Mouse (Mus musculus): ENCODE data around the gene Colgalt1. TPM values are rescaled to one million over a fixed set of nuclear protein-coding genes. Genes with fewer than 3 reads are reported as not detected.

Gene Colgalt1
- 107 and 112 TPM in 2 replicates for polyA plus RNA-seq (2014; fragmentation: Nextera tagmentation; extraction: Ambion mirVana)

- Histone ChIP-seq H3K4me1 (ENCODE audit: control insufficient read depth, insufficient read depth, low read length) (peaks cover 9% of the 10 kb centered on the region; the same call in 1 of the 2 replicates), H3K36me3 (ENCODE audit: control insufficient read depth, insufficient read depth, low read length) (peaks cover 29% of the 10 kb centered on the region), H3K9ac (ENCODE audit: low read depth, low read length) (peak within 1 kb of the TSS; percentile 89), H3K27me3 (replicated peaks; ENCODE audit: control insufficient read depth, insufficient read depth, low read length) (no peaks in the 10 kb centered on the region), H3K9me3 (ENCODE audit: control insufficient read depth, low read length) (no peaks in the 10 kb centered on the region), H3K27ac (replicated peaks; ENCODE audit: low read depth, low read length) (peak within 1 kb of the TSS; percentile 90), H3K4me3 (ENCODE audit: low read depth, low read length) (peak within 1 kb of the TSS; percentile 89), H3K4me2 (ENCODE audit: low read depth, low read length) (peak within 1 kb of the TSS; percentile 57)
- ATAC-seq (ENCODE audit: low read depth) = peak; percentile 100
- 0% methylated on average over 39 of the region's 82 CpGs for WGBS
- DNase-seq (ENCODE audit: low spot score) = peak; percentile 100
Measured at GRCm38 (mm10) chr8:71610822-71611651, at the start of gene Colgalt1. TSS of gene Colgalt1 (plus strand) at chr8:71610998.

DNA sequence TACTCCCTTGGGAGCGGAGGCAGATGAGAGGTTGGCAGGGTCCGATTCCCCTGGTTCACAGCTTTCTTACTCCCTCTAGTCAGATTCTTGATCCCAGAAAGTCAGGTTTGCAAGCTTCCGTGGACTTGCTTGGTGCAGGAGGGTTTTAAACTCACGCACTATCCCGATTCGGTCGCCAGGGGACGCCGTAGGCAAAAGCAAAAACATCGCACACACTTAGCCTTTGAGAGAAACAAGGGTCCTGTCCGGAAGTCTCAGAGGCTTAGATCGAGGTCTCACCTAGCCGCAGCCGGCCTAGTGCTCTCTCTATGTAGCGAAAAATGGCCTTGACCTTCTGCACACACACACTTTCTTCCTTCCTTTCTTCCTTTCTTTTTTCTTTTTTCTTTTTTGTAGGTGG is 49.4 kb upstream of the Colgalt1 start:
- no peaks in the 10 kb centered on the region for H3K4me1 ChIP-seq (ENCODE audit: control insufficient read depth, insufficient read depth, low read length)
- peaks cover 71% of the 10 kb centered on the region for H3K27me3 ChIP-seq (replicated peaks; ENCODE audit: control insufficient read depth, insufficient read depth, low read length)
- H3K9ac ChIP-seq (ENCODE audit: low read depth, low read length) = no peak overlapping the region
- no peak overlapping the region for H3K4me2 ChIP-seq (ENCODE audit: low read depth, low read length)
- DNase-seq (ENCODE audit: low spot score) (peak; percentile 72), ATAC-seq (ENCODE audit: low read depth) (peak; percentile 41; the same call in 1 of the 2 replicates)
- H3K9me3 ChIP-seq (ENCODE audit: control insufficient read depth, low read length) = no peaks in the 10 kb centered on the region
- 3% methylated on average over 15 of the region's 15 CpGs for WGBS
- H3K36me3 ChIP-seq (ENCODE audit: control insufficient read depth, insufficient read depth, low read length) = no peaks in the 10 kb centered on the region
- no peak overlapping the region for H3K27ac ChIP-seq (replicated peaks; ENCODE audit: low read depth, low read length)
- H3K4me3 ChIP-seq (ENCODE audit: low read depth, low read length) = no peak overlapping the region

DNA sequence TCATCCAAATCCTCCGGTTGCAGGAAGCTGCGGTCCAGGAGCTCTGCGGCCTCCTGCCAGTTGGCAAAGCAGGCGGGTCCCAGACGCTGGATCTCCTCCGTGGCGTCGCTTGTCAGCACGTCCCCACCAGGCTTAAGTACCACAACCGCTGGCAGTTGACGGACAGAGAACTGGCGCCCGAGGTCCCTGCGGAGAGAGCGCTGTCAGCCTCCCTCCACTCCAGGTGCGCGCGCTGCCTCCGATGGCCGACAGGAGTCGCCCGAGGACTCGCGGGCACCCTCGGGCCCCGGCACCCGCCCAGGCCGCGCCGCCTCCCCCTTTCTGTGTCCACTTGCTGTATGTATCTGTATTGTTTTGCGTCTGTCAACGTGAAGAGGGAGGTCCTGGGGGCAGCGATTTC is 48.0 kb upstream of the Colgalt1 start:
- H3K9ac ChIP-seq (ENCODE audit: low read depth, low read length) = peak overlapping the region; percentile 40; the same call in 1 of the 2 replicates
- peak overlapping the region; percentile 31 for H3K4me3 ChIP-seq (ENCODE audit: low read depth, low read length)
- peak overlapping the region; percentile 52 for H3K4me2 ChIP-seq (ENCODE audit: low read depth, low read length)
- no peaks in the 10 kb centered on the region for H3K9me3 ChIP-seq (ENCODE audit: control insufficient read depth, low read length)
- 1% methylated on average over 30 of the region's 33 CpGs for WGBS
- H3K4me1 ChIP-seq (ENCODE audit: control insufficient read depth, insufficient read depth, low read length) = no peaks in the 10 kb centered on the region
- no peak for DNase-seq (ENCODE audit: low spot score)
- H3K27ac ChIP-seq (replicated peaks; ENCODE audit: low read depth, low read length) = no peak overlapping the region
- H3K36me3 ChIP-seq (ENCODE audit: control insufficient read depth, insufficient read depth, low read length) = no peaks in the 10 kb centered on the region
- ATAC-seq (ENCODE audit: low read depth) = peak; percentile 50; the same call in 1 of the 2 replicates
- peaks cover 58% of the 10 kb centered on the region for H3K27me3 ChIP-seq (replicated peaks; ENCODE audit: control insufficient read depth, insufficient read depth, low read length)

DNA sequence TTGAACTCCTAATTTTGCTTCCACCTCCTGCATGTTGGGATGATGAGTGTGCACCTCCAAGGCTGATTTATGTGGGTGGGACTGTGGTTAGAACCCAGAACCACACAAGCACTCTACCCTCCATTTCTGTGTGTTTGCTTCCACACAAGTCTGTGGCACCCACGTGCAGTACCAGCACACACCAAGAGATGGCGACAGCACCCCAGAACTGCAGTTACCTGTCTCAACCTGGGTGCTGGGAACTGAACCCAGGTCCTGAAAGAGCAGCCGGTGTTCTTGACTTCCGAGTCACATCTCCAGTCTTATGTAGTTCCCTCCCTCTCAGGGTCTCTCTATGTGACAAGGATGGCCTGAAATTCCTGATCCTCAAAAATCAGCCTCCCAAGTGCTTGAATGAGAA is 46.8 kb upstream of the Colgalt1 start:
- 86% methylated on average over 4 of the region's 4 CpGs for WGBS

DNA sequence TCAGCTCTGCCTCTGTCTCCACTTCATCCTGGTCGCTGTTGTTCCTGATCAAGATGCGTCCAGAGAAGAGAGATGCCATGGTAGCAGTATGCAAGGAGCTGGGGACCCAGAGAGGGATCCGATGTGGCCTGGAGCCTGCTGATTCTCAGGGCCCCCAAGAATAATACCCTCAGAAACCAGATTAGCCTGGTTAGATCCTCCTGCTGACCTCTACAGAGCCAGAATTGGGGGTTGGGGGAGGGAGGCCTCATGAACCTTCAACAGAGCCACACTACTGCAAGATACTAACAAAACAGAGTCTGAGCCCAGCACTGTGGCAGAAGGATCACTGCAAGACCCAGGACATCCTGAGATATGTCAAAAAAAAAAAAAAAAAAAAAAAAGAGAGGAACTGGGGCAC is 44.3 kb upstream of the Colgalt1 start, which contains the start of gene Nxnl1:
Gene Nxnl1, minus strand, starts transcription at position 101 of the 400 bp plus-strand sequence.
- no peak for ATAC-seq (ENCODE audit: low read depth)
- no peak for DNase-seq (ENCODE audit: low spot score)
- Histone ChIP-seq H3K9me3 (ENCODE audit: control insufficient read depth, low read length) (no peaks in the 10 kb centered on the region), H3K36me3 (ENCODE audit: control insufficient read depth, insufficient read depth, low read length) (no peaks in the 10 kb centered on the region), H3K4me1 (ENCODE audit: control insufficient read depth, insufficient read depth, low read length) (peaks cover 14% of the 10 kb centered on the region; the same call in 1 of the 2 replicates), H3K27me3 (replicated peaks; ENCODE audit: control insufficient read depth, insufficient read depth, low read length) (peaks cover 22% of the 10 kb centered on the region), H3K27ac (replicated peaks; ENCODE audit: low read depth, low read length) (no peak within 1 kb of the TSS), H3K9ac (ENCODE audit: low read depth, low read length) (peak within 1 kb of the TSS; percentile 34; the same call in 1 of the 2 replicates), H3K4me3 (ENCODE audit: low read depth, low read length) (no peak within 1 kb of the TSS), H3K4me2 (ENCODE audit: low read depth, low read length) (no peak within 1 kb of the TSS)
- 72% methylated on average over 3 of the region's 3 CpGs for WGBS

More for the DNA sequence above, 46.8 kb upstream of the Colgalt1 start:
- H3K27me3 ChIP-seq (replicated peaks; ENCODE audit: control insufficient read depth, insufficient read depth, low read length) = peaks cover 45% of the 10 kb centered on the region
- 0 out of 2 replicates have a peak, but pooled peaks cover 4% of the 10 kb centered on the region for H3K4me1 ChIP-seq (ENCODE audit: control insufficient read depth, insufficient read depth, low read length)
- H3K4me3 ChIP-seq (ENCODE audit: low read depth, low read length) = no peak overlapping the region
- H3K9me3 ChIP-seq (ENCODE audit: control insufficient read depth, low read length) = no peaks in the 10 kb centered on the region
- no peak overlapping the region for H3K4me2 ChIP-seq (ENCODE audit: low read depth, low read length)
- no peak overlapping the region for H3K27ac ChIP-seq (replicated peaks; ENCODE audit: low read depth, low read length)
- H3K9ac ChIP-seq (ENCODE audit: low read depth, low read length) = no peak overlapping the region
- ATAC-seq (ENCODE audit: low read depth) (no peak), DNase-seq (ENCODE audit: low spot score) (no peak)
- no peaks in the 10 kb centered on the region for H3K36me3 ChIP-seq (ENCODE audit: control insufficient read depth, insufficient read depth, low read length)

GRCm38 (mm10) chr8:71567587-71567986 is 43.2 kb upstream of the Colgalt1 start:
- 70% methylated on average over 7 of the region's 7 CpGs for WGBS
- Histone ChIP-seq H3K9ac (ENCODE audit: low read depth, low read length) (no peak overlapping the region), H3K36me3 (ENCODE audit: control insufficient read depth, insufficient read depth, low read length) (no peaks in the 10 kb centered on the region), H3K9me3 (ENCODE audit: control insufficient read depth, low read length) (no peaks in the 10 kb centered on the region), H3K27ac (replicated peaks; ENCODE audit: low read depth, low read length) (no peak overlapping the region), H3K4me3 (ENCODE audit: low read depth, low read length) (no peak overlapping the region), H3K27me3 (replicated peaks; ENCODE audit: control insufficient read depth, insufficient read depth, low read length) (peaks cover 11% of the 10 kb centered on the region), H3K4me1 (ENCODE audit: control insufficient read depth, insufficient read depth, low read length) (peaks cover 15% of the 10 kb centered on the region; the same call in 1 of the 2 replicates), H3K4me2 (ENCODE audit: low read depth, low read length) (no peak overlapping the region)
- ATAC-seq (ENCODE audit: low read depth) (no peak), DNase-seq (ENCODE audit: low spot score) (no peak)

GRCm38 (mm10) chr8:71568387-71568937 is 42.3 kb upstream of the Colgalt1 start, which contains the start of gene Slc27a1:
TSS of gene Slc27a1 (plus strand) at chr8:71568882.
- WGBS = 8% methylated on average over 13 of the region's 13 CpGs
- Histone ChIP-seq H3K4me2 (ENCODE audit: low read depth, low read length) (peak within 1 kb of the TSS; percentile 87), H3K36me3 (ENCODE audit: control insufficient read depth, insufficient read depth, low read length) (no peaks in the 10 kb centered on the region), H3K9me3 (ENCODE audit: control insufficient read depth, low read length) (no peaks in the 10 kb centered on the region), H3K9ac (ENCODE audit: low read depth, low read length) (peak within 1 kb of the TSS; percentile 74), H3K4me3 (ENCODE audit: low read depth, low read length) (peak within 1 kb of the TSS; percentile 62), H3K27me3 (replicated peaks; ENCODE audit: control insufficient read depth, insufficient read depth, low read length) (peaks cover 3% of the 10 kb centered on the region; the same call in 1 of the 2 replicates), H3K4me1 (ENCODE audit: control insufficient read depth, insufficient read depth, low read length) (peaks cover 19% of the 10 kb centered on the region; the same call in 1 of the 2 replicates), H3K27ac (replicated peaks; ENCODE audit: low read depth, low read length) (peak within 1 kb of the TSS; percentile 81)
- DNase-seq (ENCODE audit: low spot score) = no peak
- no peak for ATAC-seq (ENCODE audit: low read depth)

GRCm38 (mm10) chr8:71568941-71569340 is 41.9 kb upstream of the Colgalt1 start:
- H3K27ac ChIP-seq (replicated peaks; ENCODE audit: low read depth, low read length) = peak overlapping the region; percentile 81; the same call in 1 of the 2 replicates
- DNase-seq (ENCODE audit: low spot score) (no peak), ATAC-seq (ENCODE audit: low read depth) (no peak)
- no peaks in the 10 kb centered on the region for H3K36me3 ChIP-seq (ENCODE audit: control insufficient read depth, insufficient read depth, low read length)
- peak overlapping the region; percentile 62 for H3K4me3 ChIP-seq (ENCODE audit: low read depth, low read length)
- H3K9me3 ChIP-seq (ENCODE audit: control insufficient read depth, low read length) = no peaks in the 10 kb centered on the region
- H3K27me3 ChIP-seq (replicated peaks; ENCODE audit: control insufficient read depth, insufficient read depth, low read length) = no peaks in the 10 kb centered on the region; the same call in 1 of the 2 replicates
- 10% methylated on average over 6 of the region's 6 CpGs for WGBS
- H3K9ac ChIP-seq (ENCODE audit: low read depth, low read length) = peak overlapping the region; percentile 74; the same call in 1 of the 2 replicates
- H3K4me1 ChIP-seq (ENCODE audit: control insufficient read depth, insufficient read depth, low read length) = peaks cover 19% of the 10 kb centered on the region; the same call in 1 of the 2 replicates
- H3K4me2 ChIP-seq (ENCODE audit: low read depth, low read length) = peak overlapping the region; percentile 87

All from embryonic facial prominence, embryonic 14.5 days (tissue).